Mouse (Mus musculus): ENCODE results near the gene Klhl11. TPM values are rescaled to one million over a fixed set of nuclear protein-coding genes. Genes with fewer than 3 reads are reported as not detected.

Klhl11 gene
- 10 to 100 TPM; 56.2 to 58.2 TPM for total RNA-seq (2021)
- long read RNA-seq, experiment 1, partial matches to known transcripts: 0 of 1 reads
- long read RNA-seq, experiment 1, other reads (novel, unspliced or antisense): 0 of 1 reads
- long read RNA-seq, experiment 2, partial matches to known transcripts: 1 of 2 reads
- long read RNA-seq, experiment 2, other reads (novel, unspliced or antisense): 0 of 2 reads

GRCm38 (mm10) chr11:100472197-100472934 lies at the start of gene Klhl11:
Gene Klhl11 (minus strand): TSS chr11:100472741.
- DNase-seq: peak; percentile 92 to 93

GRCm38 (mm10) chr11:100520838-100521237 lies 48.3 kb upstream of the Klhl11 start:
- peak; percentile 90 to 93 for DNase-seq

GRCm38 (mm10) chr11:100519188-100519587 lies 46.6 kb upstream of the Klhl11 start:
- DNase-seq: peak in 1 of 2 experiments; percentile 41

GRCm38 (mm10) chr11:100518188-100518591 lies 45.6 kb upstream of the Klhl11 start:
- DNase-seq: peak in 1 of 2 experiments; percentile 45

GRCm38 (mm10) chr11:100516291-100516690 lies 43.8 kb upstream of the Klhl11 start:
- DNase-seq: peak; percentile 65 to 73

GRCm38 (mm10) chr11:100515789-100516188 lies 43.2 kb upstream of the Klhl11 start:
- DNase-seq: peak in 1 of 2 experiments; percentile 43

- peak; percentile 80 to 86 for DNase-seq
These were observed 42.5 kb upstream of the Klhl11 start for GRCm38 (mm10) chr11:100515061-100515460.

GRCm38 (mm10) chr11:100513716-100514115 lies 41.2 kb upstream of the Klhl11 start:
- DNase-seq: peak; percentile 80 to 85

- peak in 1 of 2 experiments; percentile 62 for DNase-seq
These were observed 39.8 kb upstream of the Klhl11 start for GRCm38 (mm10) chr11:100512384-100512783.

GRCm38 (mm10) chr11:100510556-100510955 lies 38.0 kb upstream of the Klhl11 start:
- DNase-seq: no peak

GRCm38 (mm10) chr11:100505997-100506396 lies 33.5 kb upstream of the Klhl11 start:
- no peak for DNase-seq

GRCm38 (mm10) chr11:100504990-100505660 lies 32.6 kb upstream of the Klhl11 start:
- no peak for DNase-seq

- DNase-seq: no peak
These were observed 28.8 kb upstream of the Klhl11 start for GRCm38 (mm10) chr11:100501321-100501720.

GRCm38 (mm10) chr11:100500651-100501050 lies 28.1 kb upstream of the Klhl11 start:
- DNase-seq: no peak

GRCm38 (mm10) chr11:100500241-100500640 lies 27.7 kb upstream of the Klhl11 start:
- DNase-seq: no peak

- no peak for DNase-seq
These were observed 21.2 kb upstream of the Klhl11 start for GRCm38 (mm10) chr11:100493771-100494170.

- no peak for DNase-seq
These were observed 18.4 kb upstream of the Klhl11 start for GRCm38 (mm10) chr11:100490951-100491350.

- peak in 1 of 2 experiments; percentile 57 for DNase-seq
These were observed 13.4 kb upstream of the Klhl11 start for GRCm38 (mm10) chr11:100485801-100486538.

GRCm38 (mm10) chr11:100484461-100484860 lies 11.9 kb upstream of the Klhl11 start:
- DNase-seq: no peak

GRCm38 (mm10) chr11:100479152-100479551 lies 6.6 kb upstream of the Klhl11 start:
- no peak for DNase-seq

GRCm38 (mm10) chr11:100476281-100476680 lies 3.7 kb upstream of the Klhl11 start:
- DNase-seq: no peak

- no peak for DNase-seq
These were observed 374 bp upstream of the Klhl11 start for GRCm38 (mm10) chr11:100472935-100473295.

Measured in adrenal gland, postnatal 36 days (tissue).